Mouse (Mus musculus) frontal cortex, postnatal 14 days (tissue): ENCODE measurements around the gene Peg10.

Source experiments
- DNase-seq, 2 experiments: peaks; one replicate each; pipeline ENCODE4 v3.0.0; 2022; ENCODE audit warnings: low spot score in 2 of 2

Gene Peg10

GRCm38 (mm10) chr6:4746696-4747439, at the start of gene Peg10, which contains the start of gene Sgce:
Gene Peg10, plus strand, starts transcription at chr6:4747306.
Gene Sgce, minus strand, starts transcription at chr6:4747207.
- peak; percentile 45 to 62 for DNase-seq

GRCm38 (mm10) chr6:4701641-4702040, 45.5 kb upstream of the Peg10 start:
- no peak for DNase-seq

DNA sequence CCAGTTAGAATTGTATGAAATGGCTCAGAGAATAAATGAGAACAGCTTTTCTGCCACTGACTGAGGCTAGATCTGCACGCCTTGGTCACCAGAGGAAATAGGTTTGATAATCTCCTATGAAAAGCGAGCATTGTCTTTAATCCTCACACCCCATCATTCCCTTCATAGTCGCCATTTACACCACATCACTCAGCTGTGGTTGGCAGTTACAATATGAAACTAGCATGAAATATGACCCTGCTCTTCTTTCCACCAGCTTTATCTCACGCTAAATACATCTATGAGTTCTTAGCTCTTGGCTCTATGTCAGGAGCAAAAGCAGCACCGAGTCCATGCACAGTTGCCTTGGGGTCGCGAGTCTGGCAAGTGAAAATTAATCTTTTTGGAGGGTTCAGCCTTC, 43.2 kb upstream of the Peg10 start:
- no peak for DNase-seq

- no peak for DNase-seq
Measured at GRCm38 (mm10) chr6:4706415-4706814, 40.7 kb upstream of the Peg10 start.

- no peak for DNase-seq
Measured at GRCm38 (mm10) chr6:4708971-4709370, 38.1 kb upstream of the Peg10 start.

DNA sequence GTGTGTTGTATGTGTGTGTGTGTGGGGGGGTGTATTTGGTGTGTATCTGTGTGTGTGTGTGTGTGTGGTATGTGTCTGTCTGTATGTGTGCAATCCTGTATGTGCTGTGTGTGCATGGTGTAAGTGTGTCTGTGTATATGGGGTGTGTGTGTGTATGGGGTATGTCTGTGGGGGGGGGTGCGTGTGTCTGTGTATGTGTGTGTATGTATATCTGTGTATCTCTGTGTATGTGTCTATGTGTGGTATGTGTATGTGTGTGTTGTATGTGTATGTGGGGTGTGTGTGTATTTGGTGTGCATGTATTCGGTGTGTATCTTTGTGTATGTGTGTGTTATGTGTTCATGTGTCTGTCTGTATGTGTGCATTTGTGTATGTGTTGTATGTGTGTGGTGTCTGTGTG, 30.9 kb upstream of the Peg10 start:
- DNase-seq: no peak

DNA sequence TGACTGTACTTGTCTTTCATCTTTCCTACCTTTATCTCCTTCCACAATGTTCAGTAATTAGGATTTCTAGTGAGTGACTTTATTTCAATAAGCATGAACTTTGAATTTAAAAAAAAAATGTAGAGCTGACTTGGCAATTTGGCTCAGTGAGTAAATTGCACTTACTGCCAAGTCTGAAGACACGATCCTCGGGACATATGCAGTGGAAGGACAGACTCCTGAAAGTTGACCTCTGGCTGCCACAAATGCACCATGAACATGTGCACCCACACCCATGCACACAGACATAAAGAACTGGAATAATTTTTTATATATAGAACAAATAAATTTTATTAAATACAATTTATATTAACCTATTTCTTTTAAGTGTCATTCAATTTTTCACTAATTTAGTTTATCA, 29.8 kb upstream of the Peg10 start:
- no peak for DNase-seq

GRCm38 (mm10) chr6:4722142-4722541, 25.0 kb upstream of the Peg10 start:
- no peak for DNase-seq

DNA sequence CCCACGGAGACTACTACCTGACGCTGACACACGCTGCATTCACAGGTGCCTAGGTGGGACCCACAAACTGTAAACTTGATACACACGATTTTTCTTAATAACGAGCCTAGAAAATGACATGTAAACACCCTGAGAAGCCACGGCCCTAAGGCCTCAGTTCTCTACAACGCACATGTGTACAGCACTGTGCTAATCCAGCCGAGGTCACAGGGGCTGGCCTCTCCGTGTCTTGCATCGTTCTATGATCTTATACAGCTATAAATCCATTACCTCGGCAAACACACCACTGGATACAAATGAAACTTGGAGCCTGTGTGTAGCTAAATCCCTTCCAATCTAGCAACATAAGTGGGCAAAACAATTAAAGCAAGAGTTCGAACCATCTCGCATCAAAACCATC, 24.4 kb upstream of the Peg10 start:
- no peak for DNase-seq

- DNase-seq: no peak
Measured at GRCm38 (mm10) chr6:4723998-4724757, 22.9 kb upstream of the Peg10 start.

DNA sequence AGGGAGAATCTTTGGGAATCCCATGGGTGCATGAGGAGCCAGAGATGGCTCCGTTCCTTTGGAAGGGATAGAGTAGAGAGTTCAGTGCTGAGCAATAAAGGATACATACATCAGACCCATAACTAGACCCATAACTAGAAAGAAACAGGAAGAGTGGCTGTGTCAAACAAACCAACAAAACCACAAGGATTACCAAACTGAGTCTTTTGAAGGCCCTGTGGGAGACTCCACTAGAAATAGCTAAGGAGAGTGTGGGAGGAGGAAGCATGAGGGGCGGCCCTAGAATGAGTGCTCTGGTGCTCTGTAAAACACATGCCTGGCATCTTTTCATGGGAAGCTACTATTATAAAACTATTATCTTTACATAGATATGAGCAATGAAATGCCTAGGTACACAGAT, 18.8 kb upstream of the Peg10 start:
- no peak for DNase-seq

GRCm38 (mm10) chr6:4731675-4732074, 15.4 kb upstream of the Peg10 start:
- no peak for DNase-seq

- DNase-seq: no peak
Measured at GRCm38 (mm10) chr6:4733208-4733607, 13.9 kb upstream of the Peg10 start.

DNA sequence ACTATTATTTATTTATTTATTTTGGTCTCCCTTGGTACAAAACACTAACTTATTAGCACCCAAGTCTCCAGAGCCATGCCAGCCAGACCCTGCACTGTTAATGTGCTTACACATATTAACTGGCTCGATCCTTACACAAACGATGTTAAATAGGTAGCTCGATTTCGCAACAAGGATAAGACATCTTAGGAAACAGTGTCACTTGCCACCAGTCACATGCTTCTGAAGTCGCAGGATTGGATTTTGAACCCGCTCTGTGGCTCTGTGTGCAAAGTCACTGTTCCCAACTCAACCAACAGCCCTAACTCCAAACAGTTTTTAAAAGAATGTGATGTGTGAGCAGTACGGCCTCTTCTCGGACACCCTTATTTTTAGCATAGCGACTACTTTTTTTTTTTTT, 10.7 kb upstream of the Peg10 start:
- DNase-seq: no peak

DNA sequence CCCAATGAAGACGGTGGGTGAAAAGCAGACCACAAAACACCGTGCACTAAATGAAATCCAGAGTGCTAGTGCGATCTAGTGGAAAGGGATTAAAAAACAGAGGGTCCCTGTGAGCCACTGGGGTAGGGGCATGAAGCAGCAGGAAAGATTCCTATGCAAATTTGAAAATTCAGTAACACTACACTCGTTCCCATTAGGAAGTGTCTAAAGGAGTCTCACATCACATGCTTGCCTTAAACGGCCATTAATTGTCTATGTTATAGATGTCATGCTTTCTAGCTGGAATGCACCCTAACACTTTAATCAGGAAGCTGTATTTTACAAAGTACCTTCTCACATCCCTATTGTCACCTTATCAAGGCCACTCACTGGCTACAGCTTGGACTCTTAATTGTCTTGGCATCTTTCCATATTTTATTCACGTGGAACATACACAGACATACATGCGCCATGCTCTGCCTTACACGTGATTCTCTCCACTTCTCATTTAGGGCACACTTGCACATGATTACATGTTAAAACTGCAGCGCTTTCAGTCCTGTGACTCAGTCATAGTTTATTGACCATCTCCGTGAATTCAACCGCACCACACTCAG, 9.0 kb upstream of the Peg10 start:
- no peak for DNase-seq

DNA sequence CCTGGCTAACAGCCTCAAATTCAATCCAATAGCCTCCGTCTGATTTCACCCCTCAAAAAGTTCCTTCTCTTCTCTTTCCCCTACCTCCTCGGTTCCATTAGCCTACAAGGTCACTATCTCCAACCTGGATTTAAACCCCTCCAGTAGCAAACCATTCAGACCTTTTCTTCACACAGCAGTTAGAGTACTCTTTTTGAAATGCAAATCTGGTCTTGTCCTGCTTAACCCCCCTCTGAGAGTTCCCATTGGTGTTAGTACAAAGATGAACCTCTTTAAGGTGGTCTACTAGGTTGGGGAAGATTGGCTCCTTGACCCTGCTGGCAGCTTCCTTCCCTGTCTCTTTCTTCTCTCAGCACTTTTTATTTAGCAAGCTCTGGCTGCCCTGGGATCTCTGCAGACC, 8.4 kb upstream of the Peg10 start:
- no peak for DNase-seq

DNA sequence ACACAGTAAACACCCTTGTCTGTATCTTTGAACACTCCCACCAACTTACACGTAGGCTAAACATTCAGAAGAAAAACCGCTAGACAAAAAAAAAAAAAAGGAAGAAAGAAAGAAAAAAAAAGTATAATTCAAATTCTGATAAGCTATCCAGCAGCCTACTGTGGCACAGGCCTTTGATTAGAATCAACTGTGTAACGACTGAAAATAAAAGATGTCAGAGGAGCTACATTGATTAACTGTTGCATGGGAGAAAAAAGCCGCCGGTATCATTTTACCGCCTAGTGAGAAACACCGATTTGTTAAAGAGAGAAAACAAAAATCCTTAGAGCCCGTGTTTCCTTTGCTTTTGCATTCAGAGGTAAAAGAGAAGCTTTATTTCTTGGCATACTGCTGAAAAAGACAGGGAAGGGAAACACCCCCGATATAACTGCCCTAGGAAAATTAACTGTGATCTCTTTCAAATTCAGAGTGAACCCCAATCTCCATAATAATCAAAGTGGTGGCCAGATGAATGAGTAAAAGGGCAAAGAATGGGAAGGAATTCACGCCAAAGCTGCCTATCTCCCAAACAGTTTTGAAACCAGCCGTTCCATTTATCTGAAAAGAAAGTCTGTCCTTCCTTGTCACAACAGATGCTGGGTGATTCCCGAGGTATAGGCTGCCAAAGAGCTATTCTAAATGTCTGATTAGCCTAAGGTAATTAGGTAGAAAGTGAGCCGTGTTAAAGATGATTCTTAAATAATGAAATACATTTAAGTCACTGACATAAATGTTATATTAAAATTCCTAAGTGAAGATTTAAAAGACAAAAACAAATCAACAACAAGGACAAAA, 7.4 kb upstream of the Peg10 start:
- no peak for DNase-seq

DNA sequence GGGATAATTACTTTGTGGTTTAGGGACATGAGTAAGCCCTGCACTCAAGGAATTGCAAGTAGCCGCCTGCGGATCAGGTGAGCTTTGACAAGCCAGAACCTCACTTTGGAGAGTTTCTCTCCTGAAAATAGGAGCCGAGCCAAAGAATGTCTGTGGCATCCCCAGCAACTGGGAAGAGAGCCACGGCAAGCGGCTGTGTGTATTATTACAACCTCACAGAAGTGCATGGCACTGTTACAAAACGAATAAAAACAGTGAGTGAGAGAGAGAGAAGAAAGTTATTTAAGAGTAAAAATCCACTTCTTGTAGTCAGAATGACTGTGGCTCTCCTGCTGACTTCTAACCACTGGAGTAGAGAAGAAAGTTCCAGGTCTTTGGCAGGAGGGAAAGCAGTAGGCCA, 6.6 kb upstream of the Peg10 start:
- DNase-seq: no peak

DNA sequence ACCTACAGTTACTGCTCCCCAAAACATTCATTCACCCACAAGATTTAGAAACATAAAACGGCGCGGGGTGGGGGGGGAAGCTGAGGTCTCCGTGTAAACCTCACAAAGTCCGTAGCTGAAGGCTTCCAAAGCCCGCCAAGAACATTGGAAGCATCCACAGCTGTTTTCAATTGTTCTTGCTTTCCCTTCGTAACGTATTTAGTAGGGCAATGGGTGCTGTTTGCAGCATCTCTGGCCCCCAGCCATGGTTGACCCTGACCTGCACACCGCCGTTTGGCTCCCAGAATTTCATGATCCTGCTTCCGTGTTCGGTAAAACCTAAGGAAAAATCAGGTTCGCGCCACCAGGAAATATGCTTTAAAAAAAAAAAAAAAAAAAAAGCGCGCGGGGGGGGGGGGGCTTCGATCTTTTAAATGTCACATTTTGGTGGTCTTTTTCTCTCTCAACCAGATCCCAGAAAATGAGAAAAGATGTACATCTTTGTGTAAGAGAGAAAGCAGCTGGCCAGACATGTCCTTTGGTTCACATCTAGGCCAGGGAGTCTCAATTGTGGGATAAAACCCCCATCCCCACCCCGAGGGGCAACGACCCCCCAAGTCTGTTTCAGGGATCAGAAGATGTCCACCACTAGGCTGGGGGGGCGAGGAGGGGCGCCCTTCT, 940 bp upstream of the Peg10 start:
- no peak for DNase-seq

GRCm38 (mm10) chr6:4747677-4748505, 785 bp downstream of the Peg10 start:
- DNase-seq: peak; percentile 40 to 43
